Mouse (Mus musculus) left cerebral cortex, postnatal 4 days (tissue): ENCODE results near the gene Sectm1a. TPM values are rescaled to one million over a fixed set of nuclear protein-coding genes. Genes with fewer than 3 reads are reported as not detected.
"Not testable (repeated sequence)": the region's sequence is repeated elsewhere in the genome, so short reads cannot be mapped to it uniquely, and the experiment has no call there.

ENCODE experiments used
- DNase-seq: peaks from one replicate; pipeline ENCODE4 v3.0.0-alpha.2; 2022
- intact Hi-C: fragments of 180-260 bp; cut with DNase I; formaldehyde crosslinking; loops from one replicate; pipeline ENCODE4 v1.15.1; 2025
- total RNA-seq, 2 experiments: library from RNA; stranded (reverse); gene quantifications; 2 replicates each; pipeline ENCODE4 v1.2.3; 2021

The Sectm1a gene
- total RNA-seq, 2 experiments from 2014 or later: 0.30 TPM; not detected in 1

DNA sequence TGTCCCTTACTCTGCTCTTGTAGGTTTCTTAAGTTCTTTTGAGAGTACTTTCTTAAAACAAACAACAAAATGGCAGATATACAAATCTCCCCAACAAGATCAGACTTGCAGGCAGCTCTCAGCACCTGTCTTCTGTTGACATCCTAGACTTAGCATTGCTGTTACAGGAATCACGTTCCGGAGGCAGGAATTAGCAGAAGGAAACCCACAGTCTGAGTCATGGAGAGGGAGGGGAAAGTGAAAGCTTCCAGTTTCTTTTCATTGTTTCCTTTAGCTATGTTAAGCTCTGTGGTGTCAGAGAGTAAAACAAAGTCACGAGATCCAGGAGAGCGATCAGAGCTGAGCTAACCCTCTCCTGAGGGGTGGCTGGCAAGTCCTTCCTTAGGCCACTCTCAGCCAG is 9.9 kb upstream of the Sectm1a start:
- intact Hi-C loops: no loop called here

DNA sequence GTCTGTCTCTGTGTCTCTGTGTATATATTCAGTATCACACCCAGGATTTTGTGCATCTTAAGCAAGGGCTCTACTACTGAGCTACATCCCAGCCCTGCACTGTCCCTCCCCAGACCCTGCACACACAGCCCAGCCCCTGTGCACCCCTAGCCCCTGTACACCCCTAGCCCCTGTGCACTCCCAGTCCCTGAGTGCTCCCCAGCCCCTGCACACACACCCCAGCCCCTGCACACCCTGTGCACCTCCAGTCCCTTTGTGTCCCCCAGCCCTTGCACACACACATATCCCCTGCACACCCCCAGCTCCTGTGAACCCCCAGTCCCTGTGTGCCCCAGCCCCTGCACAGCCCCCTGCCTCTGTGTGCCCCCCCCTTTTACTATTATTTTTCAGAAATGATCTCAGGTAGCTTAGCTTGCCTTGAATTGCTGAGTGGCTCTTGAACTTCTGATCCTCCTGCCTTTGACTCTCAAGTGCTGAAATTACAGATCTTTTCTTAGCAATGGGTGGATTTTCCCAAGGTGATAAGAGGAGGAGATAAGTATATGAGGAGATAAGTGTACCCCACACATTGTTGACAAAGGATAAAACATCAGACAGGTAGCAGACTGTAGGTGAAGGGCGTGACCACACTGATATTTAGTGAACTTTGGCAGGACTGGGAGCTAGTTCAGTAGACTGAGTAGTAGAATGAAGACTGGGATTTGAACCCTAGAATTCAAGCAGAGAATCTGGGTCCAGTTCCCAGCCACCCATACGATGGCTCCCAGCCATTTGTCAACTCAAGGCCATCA is 8.9 kb upstream of the Sectm1a start:
- intact Hi-C loops: no loop called here
- no peak for DNase-seq

More for the DNA sequence above, 9.9 kb upstream of the Sectm1a start:
- DNase-seq: no peak

DNA sequence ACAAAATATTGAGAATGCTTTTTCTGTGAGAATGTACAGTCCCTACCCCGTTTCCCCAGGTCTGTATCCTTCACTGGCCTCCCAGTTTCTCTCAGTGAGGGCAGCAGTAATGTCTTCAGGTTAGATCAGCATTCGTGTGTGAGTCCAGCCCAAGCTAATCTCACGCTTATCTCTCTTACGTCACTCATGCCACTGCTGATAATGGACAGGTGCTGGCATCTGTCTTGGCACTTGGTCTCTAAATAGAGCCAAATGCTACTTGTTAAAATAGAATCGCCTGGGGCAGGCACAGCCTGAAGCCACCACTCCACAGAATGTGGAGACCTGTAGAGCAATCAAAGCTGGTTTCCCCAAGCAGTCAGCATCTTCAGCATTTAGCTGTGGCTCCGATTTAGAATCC is 8.0 kb upstream of the Sectm1a start:
- no peak for DNase-seq
- intact Hi-C loops: no loop called here

DNA sequence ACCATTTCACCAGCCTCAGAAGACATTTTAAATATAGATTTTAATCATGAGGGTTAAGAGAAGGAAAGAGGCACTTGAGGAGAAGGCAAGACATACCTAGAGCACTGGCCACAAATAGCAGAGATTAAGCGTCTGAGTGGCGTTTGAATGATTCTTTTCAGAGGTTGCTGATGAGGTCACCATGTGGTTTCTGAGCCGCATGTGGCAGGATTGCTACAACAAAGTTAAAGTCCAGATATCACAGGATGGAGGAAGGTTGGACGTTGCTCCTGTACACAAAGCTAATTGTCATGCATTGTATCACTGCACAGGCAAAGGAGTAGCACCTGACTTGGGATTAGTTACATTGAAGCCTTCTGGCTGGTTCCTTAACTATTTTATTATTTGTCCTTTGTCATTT is 5.3 kb upstream of the Sectm1a start:
- no peak for DNase-seq

DNA sequence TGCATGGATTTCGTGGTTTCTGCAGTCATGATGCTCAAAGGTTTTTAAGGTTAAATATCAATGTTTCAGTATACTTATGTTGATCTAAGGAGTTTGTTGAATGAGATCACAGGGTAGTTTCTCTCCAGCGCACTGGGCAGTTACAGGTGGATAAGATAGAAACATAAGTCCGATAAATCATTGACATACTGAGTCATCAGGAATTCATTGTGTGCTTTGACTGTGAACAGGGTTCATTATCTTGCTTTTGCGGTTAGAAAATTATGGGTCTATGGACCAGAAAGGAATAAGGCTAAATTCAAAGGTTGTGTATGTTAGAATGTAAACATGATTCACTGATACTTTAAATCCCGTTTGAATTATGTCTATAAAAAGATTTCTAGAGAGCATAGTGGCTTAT is 4.2 kb upstream of the Sectm1a start:
- intact Hi-C loops: no loop called here
- no peak for DNase-seq

More for the DNA sequence above, 5.3 kb upstream of the Sectm1a start:
- intact Hi-C loops: no loop called here

- no peak for DNase-seq
- intact Hi-C loops: no loop called here
Measured at GRCm38 (mm10) chr11:121082857-121083500, 2.0 kb upstream of the Sectm1a start.

GRCm38 (mm10) chr11:121082250-121082649 is 1.2 kb upstream of the Sectm1a start:
- intact Hi-C loops: no loop called here
- DNase-seq: no peak

DNA sequence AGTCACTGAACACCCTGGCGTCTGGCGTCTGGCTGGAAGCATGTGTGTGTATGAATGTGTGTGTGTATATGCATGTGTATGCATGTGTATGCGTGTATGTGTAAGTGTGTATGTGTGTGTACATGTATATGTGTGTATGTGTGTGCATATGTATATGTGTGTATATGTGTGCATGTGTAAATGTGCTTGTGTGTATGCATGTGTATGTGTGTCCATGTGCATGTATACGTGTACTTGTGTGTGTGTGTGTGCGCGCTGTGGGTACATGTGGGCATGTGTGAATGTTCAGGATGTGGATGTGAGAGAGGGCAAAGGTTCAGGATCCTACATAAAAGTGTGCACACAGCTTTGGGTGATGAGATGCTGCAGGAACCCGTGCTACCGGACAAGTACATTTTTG is 690 bp downstream of the Sectm1a start:
- intact Hi-C loops: no loop called here
- DNase-seq: no peak

DNA sequence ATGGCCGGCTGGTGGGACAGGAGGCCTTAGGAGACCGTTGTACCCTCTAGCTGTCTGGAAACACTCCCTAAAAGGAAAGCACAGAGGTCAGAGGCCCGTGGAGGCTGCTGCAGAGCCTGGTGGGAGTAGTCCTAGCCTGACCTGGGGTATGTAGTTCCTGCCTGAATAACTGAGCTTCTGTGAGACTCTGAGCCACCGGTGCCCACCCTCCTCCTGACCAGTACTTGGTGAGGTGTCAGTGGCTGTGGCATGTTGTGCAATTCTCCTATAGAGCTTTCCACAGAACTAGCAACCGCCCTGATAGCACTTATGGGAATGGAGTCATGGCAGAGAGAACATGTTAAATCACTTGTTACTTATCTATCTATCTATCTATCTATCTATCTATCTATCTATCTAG is 5.4 kb downstream of the Sectm1a start:
- intact Hi-C loops: no loop called here
- no peak for DNase-seq

DNA sequence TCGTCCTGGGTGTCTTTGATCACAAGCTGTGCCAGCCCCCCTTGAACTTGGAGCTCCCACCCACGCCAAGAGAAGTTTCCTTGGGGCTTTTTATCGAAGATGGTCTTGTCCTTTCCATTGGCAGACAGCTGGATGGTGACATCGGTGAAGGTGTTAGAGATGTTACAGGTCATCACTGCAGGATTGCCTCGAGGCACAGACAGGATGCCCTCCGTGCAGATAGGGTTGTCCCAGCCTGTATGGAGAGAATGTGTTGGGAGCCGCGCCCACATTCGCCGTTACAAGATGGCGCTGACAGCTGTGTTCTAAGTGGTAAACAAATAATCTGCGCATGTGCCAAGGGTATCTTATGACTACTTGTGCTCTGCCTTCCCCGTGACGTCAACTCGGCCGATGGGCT is 11.4 kb downstream of the Sectm1a start:
- intact Hi-C loops: not testable (repeated sequence)

DNA sequence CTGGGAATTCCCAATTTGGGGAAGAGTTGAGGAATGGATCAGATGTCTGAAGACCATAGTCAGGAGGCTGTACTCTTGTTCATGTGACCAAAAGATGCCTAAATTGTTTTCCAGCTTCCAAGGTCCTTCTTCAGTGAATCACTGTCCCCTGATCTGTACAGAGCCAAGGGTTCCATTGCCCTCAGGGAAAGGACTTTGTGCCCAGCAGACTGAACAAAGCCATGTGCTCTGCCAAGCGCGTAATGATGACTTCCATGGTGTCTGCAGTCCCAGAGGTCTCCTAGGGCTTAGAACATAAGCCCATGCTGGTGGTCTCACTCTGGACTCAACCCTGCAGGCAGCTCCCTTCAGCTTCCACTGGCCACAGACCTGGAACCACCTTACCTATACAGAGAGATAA is 13.1 kb downstream of the Sectm1a start:
- no peak for DNase-seq
- intact Hi-C loops: no loop called here

More for the DNA sequence above, 11.4 kb downstream of the Sectm1a start:
- not testable (repeated sequence) for DNase-seq

DNA sequence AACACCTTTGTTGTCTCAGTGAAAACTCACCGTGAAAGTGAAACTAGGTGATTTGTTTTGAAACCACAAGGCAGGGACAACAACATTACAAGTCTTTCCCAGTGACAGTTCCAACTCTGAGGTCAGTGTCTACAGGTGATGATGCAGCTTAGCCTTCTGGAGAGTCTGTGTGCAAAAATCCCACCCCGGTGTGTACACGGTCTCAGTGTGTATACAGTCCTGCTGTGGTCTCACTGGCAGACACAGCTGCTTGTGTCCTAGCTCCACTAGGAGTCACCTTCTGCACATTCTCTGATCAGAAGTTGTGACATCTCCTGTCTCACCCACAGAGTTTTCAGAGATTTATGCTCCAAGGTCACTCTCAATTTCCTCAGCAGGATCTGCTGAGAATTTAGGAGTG is 16.8 kb downstream of the Sectm1a start:
- intact Hi-C loops: no loop called here
- no peak for DNase-seq

GRCm38 (mm10) chr11:121063379-121063778 is 17.6 kb downstream of the Sectm1a start, which contains the start of gene Sectm1b:
Gene Sectm1b (minus strand): TSS chr11:121063569.
- DNase-seq: no peak
- intact Hi-C loops: no loop called here

DNA sequence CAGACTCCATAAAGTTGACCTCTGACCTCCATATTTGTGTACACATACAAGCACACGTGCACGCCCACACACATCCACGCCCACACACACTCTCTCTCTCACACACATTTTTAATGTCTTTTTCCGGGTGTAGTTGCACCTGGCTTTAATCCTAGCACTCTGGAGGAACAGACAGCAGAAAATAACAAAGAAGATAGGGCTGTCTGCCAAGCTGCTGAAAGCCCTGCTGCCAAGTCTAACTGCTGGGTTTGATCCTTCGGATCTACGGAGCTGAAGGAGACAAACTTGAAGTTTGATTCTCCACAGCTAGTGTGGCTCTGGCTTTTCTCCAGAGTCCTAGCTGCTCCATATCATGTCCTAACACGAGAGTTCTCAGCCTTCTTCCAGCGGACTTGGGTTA is 19.4 kb downstream of the Sectm1a start:
- intact Hi-C loops: no loop called here
- DNase-seq: no peak

DNA sequence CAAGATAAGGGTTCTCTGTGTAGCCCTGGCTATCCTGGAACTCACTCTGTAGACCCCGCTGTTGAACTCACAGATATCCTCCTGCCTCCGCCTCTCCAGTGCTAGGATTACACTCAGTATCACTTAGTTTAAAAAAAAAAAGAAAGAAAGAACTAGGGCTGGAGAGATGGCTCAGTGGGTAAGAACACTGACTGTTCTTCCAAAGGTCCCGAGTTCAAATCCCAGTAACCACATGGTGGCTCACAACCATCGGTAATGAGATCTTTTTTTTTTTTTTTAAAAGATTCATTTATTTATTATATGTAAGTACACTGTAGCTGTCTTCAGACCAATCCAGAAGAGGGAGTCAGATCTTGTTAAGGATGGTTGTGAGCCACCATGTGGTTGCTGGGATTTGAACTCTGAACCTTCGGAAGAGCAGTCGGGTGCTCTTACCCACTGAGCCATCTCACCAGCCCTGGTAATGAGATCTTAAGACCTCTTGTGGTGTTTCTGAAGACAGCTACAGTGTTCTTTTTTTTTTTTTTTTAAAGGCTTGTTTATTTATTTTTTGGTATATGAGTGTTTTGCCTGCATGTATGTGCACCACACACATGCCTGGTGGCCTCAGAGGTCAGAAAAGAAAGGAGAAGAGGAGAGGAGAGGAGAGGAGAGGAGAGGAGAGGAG is 20.5 kb downstream of the Sectm1a start:
- intact Hi-C loops, DNase-seq: not testable (repeated sequence)

GRCm38 (mm10) chr11:121059471-121059870 is 21.5 kb downstream of the Sectm1a start:
- no peak for DNase-seq
- intact Hi-C loops: no loop called here

DNA sequence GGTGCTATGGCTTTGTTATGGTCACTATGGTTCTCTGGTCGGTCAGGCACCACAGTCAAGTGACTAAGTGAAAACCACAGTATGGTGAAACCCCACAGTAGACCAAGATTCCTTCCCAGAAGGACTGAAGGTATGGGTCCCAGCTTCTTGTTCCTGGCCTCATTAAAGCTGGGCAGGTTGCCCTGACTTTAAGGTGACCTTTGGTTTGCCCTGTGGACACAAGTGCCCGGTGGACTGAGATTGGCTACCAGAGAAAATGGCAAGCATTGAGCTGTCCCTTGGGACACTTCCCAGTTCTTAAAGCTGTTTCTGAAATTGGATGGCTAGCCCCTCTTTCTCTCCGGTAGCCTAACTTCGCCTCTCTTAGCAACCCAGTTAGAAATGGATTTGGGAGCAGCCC is 22.1 kb downstream of the Sectm1a start:
- intact Hi-C loops: no loop called here
- no peak for DNase-seq

- DNase-seq: no peak
- intact Hi-C loops: no loop called here
Measured at GRCm38 (mm10) chr11:121058122-121058521, 22.9 kb downstream of the Sectm1a start.

GRCm38 (mm10) chr11:121056536-121057236 is 24.3 kb downstream of the Sectm1a start:
- intact Hi-C loops: no loop called here
- no peak for DNase-seq

DNA sequence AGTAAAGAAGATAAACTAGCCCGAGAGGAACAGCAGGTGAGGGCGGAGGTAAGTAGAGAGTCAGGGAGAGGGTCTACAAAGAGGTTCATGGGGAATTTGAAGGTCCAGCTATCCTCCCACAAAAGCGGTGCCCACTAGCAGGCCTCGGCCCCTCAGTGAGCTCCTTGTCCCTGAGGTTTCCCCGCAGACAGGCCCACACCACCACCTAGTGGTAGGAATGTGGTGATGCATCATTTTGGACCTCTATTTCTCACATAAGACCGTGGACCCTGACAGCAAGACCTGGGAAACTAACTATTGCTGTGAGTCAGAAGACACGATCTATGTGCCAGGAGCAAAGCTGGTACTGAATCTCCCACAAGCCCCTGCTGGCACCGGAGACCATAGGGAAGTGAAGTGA is 27.5 kb downstream of the Sectm1a start:
- peak; percentile 79 for DNase-seq
- intact Hi-C loops: no loop called here

- intact Hi-C loops: no loop called here
- DNase-seq: no peak
Measured at GRCm38 (mm10) chr11:121052387-121052786, 28.6 kb downstream of the Sectm1a start.
